Mouse (Mus musculus) ES-CJ7 (cell line): ENCODE data around the gene Mpo.

Experiments used
- DNase-seq: peaks from one replicate; pipeline ENCODE4 v3.0.0; 2011; ENCODE audit warnings: low read depth, low spot score

Gene Mpo

GRCm38 (mm10) chr11:87793460-87793859 is at the start of gene Mpo:
Gene Mpo, plus strand, starts transcription at chr11:87793581.
- no peak for DNase-seq

- no peak for DNase-seq
Measured at GRCm38 (mm10) chr11:87743691-87744090, 49.7 kb upstream of the Mpo start.

- DNase-seq, result no peak
Measured at GRCm38 (mm10) chr11:87744964-87745363, 48.4 kb upstream of the Mpo start.

- no peak for DNase-seq
Measured at GRCm38 (mm10) chr11:87745632-87746555, 47.5 kb upstream of the Mpo start.

GRCm38 (mm10) chr11:87747312-87747711 is 46.1 kb upstream of the Mpo start:
- DNase-seq, result no peak

- no peak for DNase-seq
Measured at GRCm38 (mm10) chr11:87747716-87748115, 45.7 kb upstream of the Mpo start.

GRCm38 (mm10) chr11:87748132-87749119 is 45.0 kb upstream of the Mpo start:
- peak; percentile 83 for DNase-seq

GRCm38 (mm10) chr11:87749192-87750042 is 44.0 kb upstream of the Mpo start:
- DNase-seq, result peak; percentile 89

GRCm38 (mm10) chr11:87750043-87750421 is 43.3 kb upstream of the Mpo start:
- no peak for DNase-seq

GRCm38 (mm10) chr11:87750521-87750920 is 42.9 kb upstream of the Mpo start:
- DNase-seq, result no peak

GRCm38 (mm10) chr11:87751031-87751430 is 42.4 kb upstream of the Mpo start:
- no peak for DNase-seq

GRCm38 (mm10) chr11:87751491-87751966 is 41.9 kb upstream of the Mpo start:
- no peak for DNase-seq

- DNase-seq, result peak; percentile 73
Measured at GRCm38 (mm10) chr11:87752307-87752706, 41.1 kb upstream of the Mpo start.

- DNase-seq, result no peak
Measured at GRCm38 (mm10) chr11:87753255-87753654, 40.1 kb upstream of the Mpo start.

- DNase-seq, result no peak
Measured at GRCm38 (mm10) chr11:87753891-87754501, 39.4 kb upstream of the Mpo start.

GRCm38 (mm10) chr11:87754603-87755002 is 38.8 kb upstream of the Mpo start:
- DNase-seq, result no peak

- DNase-seq, result no peak
Measured at GRCm38 (mm10) chr11:87755360-87756017, 37.9 kb upstream of the Mpo start.

GRCm38 (mm10) chr11:87756251-87756820 is 37.0 kb upstream of the Mpo start:
- no peak for DNase-seq

- no peak for DNase-seq
Measured at GRCm38 (mm10) chr11:87757001-87757954, 36.1 kb upstream of the Mpo start.
